In genomic region chr16:53201449-53201848, GRCm38 (mm10) we compare ENCODE assay signal across 17 mouse cellular contexts.
DNase-seq lines count a peak whose midpoint lies in the region; ATAC-seq and TF ChIP-seq lines count a peak whose summit lies in the region.
"Had no signal": no experiment of that assay in that cellular context is flagged by ENCODE, and none has a peak within 500 bp of the region (broad histone marks: within the 10 kb centered on the region; RNA-seq: fewer than 3 reads in every experiment).

No protein-coding gene starts in this region.

- peak; percentile 6 for DNase-seq in embryo, embryonic 11 days
- no peak for DNase-seq in embryo, embryonic 10.5 days (ENCODE audit: low spot score)
- DNase-seq in hindbrain, postnatal 0 days (ENCODE audit: low spot score): peak; percentile 7
- DNase-seq in midbrain, postnatal 0 days (ENCODE audit: low spot score): peak; percentile 1
- no peak for DNase-seq in midbrain, embryonic 11.5 days (ENCODE audit: low spot score, missing footprints)
- DNase-seq in c-Kit-positive CD71-positive TER-119-positive erythroid progenitor cells, embryonic 14.5 days (ENCODE audit: low spot score): no peak
- DNase-seq: adrenal gland, postnatal 10 days; cerebellum, adult 2 months; cerebellum, postnatal 10 days; gastrocnemius, postnatal 14 days; heart, adult 2 months; heart, postnatal 14 days had no signal

- no peaks in the 10 kb centered on the region for H3K36me3 ChIP-seq in hindbrain, postnatal 0 days (ENCODE audit: insufficient read depth, low read length)
- H3K36me3 ChIP-seq in hindbrain, embryonic 13.5 days: no peaks in the 10 kb centered on the region
- H3K36me3 ChIP-seq in midbrain, postnatal 0 days (ENCODE audit: insufficient read depth, low read length): no peaks in the 10 kb centered on the region
- H3K36me3 ChIP-seq in midbrain, embryonic 11.5 days (ENCODE audit: control insufficient read depth, insufficient read depth, low read length): no peaks in the 10 kb centered on the region
- H3K36me3 ChIP-seq: heart, embryonic 15.5 days had no signal

- WGBS in hindbrain, postnatal 0 days: 31% methylated on average over 1 of the region's 1 CpGs
- 30% methylated on average over 1 of the region's 1 CpGs for WGBS in hindbrain, embryonic 13.5 days
- WGBS in midbrain, postnatal 0 days: 24% methylated on average over 1 of the region's 1 CpGs
- 26% methylated on average over 1 of the region's 1 CpGs for WGBS in midbrain, embryonic 11.5 days

- no peak overlapping the region for H3K27ac ChIP-seq in hindbrain, postnatal 0 days
- no peak overlapping the region for H3K27ac ChIP-seq in hindbrain, embryonic 13.5 days
- no peak overlapping the region for H3K27ac ChIP-seq in midbrain, postnatal 0 days (ENCODE audit: low read depth, low read length)
- no peak overlapping the region for H3K27ac ChIP-seq in midbrain, embryonic 11.5 days (ENCODE audit: low read depth, low read length)
- H3K27ac ChIP-seq: heart, adult 2 months; heart, embryonic 15.5 days had no signal

- no peaks in the 10 kb centered on the region for H3K4me1 ChIP-seq in hindbrain, postnatal 0 days (ENCODE audit: insufficient read depth, low read length)
- no peaks in the 10 kb centered on the region for H3K4me1 ChIP-seq in hindbrain, embryonic 13.5 days (replicated peaks)
- no peaks in the 10 kb centered on the region for H3K4me1 ChIP-seq in midbrain, postnatal 0 days (ENCODE audit: insufficient read depth, low read length)
- no peaks in the 10 kb centered on the region for H3K4me1 ChIP-seq in midbrain, embryonic 11.5 days (ENCODE audit: control insufficient read depth, insufficient read depth, low read length)
- H3K4me1 ChIP-seq: heart, embryonic 15.5 days had no signal

- no peak for ATAC-seq in hindbrain, postnatal 0 days
- no peak for ATAC-seq in hindbrain, embryonic 13.5 days (ENCODE audit: low FRiP score)
- no peak for ATAC-seq in midbrain, postnatal 0 days (ENCODE audit: low FRiP score)
- no peak for ATAC-seq in midbrain, embryonic 11.5 days (ENCODE audit: low FRiP score)
- ATAC-seq: forebrain, embryonic 16.5 days; hindbrain, embryonic 16.5 days had no signal

- no peaks in the 10 kb centered on the region for H3K9me3 ChIP-seq in hindbrain, postnatal 0 days (ENCODE audit: low read length)
- no peaks in the 10 kb centered on the region for H3K9me3 ChIP-seq in hindbrain, embryonic 13.5 days
- H3K9me3 ChIP-seq in midbrain, postnatal 0 days (ENCODE audit: low read length): no peaks in the 10 kb centered on the region
- H3K9me3 ChIP-seq in midbrain, embryonic 11.5 days (ENCODE audit: control insufficient read depth, low read length): no peaks in the 10 kb centered on the region
- H3K9me3 ChIP-seq: heart, embryonic 15.5 days had no signal

- no peak overlapping the region for H3K9ac ChIP-seq in hindbrain, postnatal 0 days (replicated peaks; ENCODE audit: low read length)
- H3K9ac ChIP-seq in hindbrain, embryonic 13.5 days: no peak overlapping the region
- H3K9ac ChIP-seq in midbrain, postnatal 0 days (replicated peaks; ENCODE audit: low read length, poor library complexity, severe bottlenecking): no peak overlapping the region
- H3K9ac ChIP-seq in midbrain, embryonic 11.5 days (ENCODE audit: low read length): no peak overlapping the region
- H3K9ac ChIP-seq: heart, embryonic 15.5 days had no signal

- H3K4me2 ChIP-seq in hindbrain, postnatal 0 days (ENCODE audit: low read depth, low read length): no peak overlapping the region
- no peak overlapping the region for H3K4me2 ChIP-seq in hindbrain, embryonic 13.5 days
- no peak overlapping the region for H3K4me2 ChIP-seq in midbrain, postnatal 0 days (ENCODE audit: low read depth, low read length, poor library complexity, severe bottlenecking)
- no peak overlapping the region for H3K4me2 ChIP-seq in midbrain, embryonic 11.5 days
- H3K4me2 ChIP-seq: heart, embryonic 11.5 days; heart, embryonic 15.5 days had no signal

- H3K4me3 ChIP-seq in hindbrain, postnatal 0 days (ENCODE audit: low read length): no peak overlapping the region
- H3K4me3 ChIP-seq in hindbrain, embryonic 13.5 days: no peak overlapping the region
- no peak overlapping the region for H3K4me3 ChIP-seq in midbrain, postnatal 0 days (ENCODE audit: low read depth, low read length)
- no peak overlapping the region for H3K4me3 ChIP-seq in midbrain, embryonic 11.5 days (ENCODE audit: low read depth, low read length)
- H3K4me3 ChIP-seq: heart, adult 2 months; heart, embryonic 15.5 days had no signal

- no peaks in the 10 kb centered on the region for H3K27me3 ChIP-seq in hindbrain, postnatal 0 days (ENCODE audit: insufficient read depth, low read length)
- H3K27me3 ChIP-seq in hindbrain, embryonic 13.5 days: no peaks in the 10 kb centered on the region
- H3K27me3 ChIP-seq in midbrain, postnatal 0 days (ENCODE audit: insufficient read depth, low read length): no peaks in the 10 kb centered on the region
- no peaks in the 10 kb centered on the region for H3K27me3 ChIP-seq in midbrain, embryonic 11.5 days (ENCODE audit: control insufficient read depth, insufficient read depth, low read length)
- H3K27me3 ChIP-seq: heart, embryonic 15.5 days had no signal

- TF ChIP-seq CTCF in hindbrain, postnatal 0 days (IDR thresholded peaks at IDR 0.05; ENCODE audit: low read depth): no peak
- no peak for TF ChIP-seq CTCF in midbrain, postnatal 0 days (IDR thresholded peaks at IDR 0.05)

Comparison
In these comparisons a context has a peak if more than half of its experiments do, and no peak if none do; other contexts are left out.
1. DNase-seq: peak in embryo, embryonic 11 days (single experiment), hindbrain, postnatal 0 days (single experiment) and midbrain, postnatal 0 days (single experiment); none in embryo, embryonic 10.5 days (single experiment), midbrain, embryonic 11.5 days (single experiment) and c-Kit-positive CD71-positive TER-119-positive erythroid progenitor cells, embryonic 14.5 days (single experiment).